Mouse (Mus musculus): ENCODE measurements around the gene Col6a2. TPM values are rescaled to one million over a fixed set of nuclear protein-coding genes. Genes with fewer than 3 reads are reported as not detected.

Col6a2 gene
- total RNA-seq, 2 experiments from 2014 or later, result 37.3 to 74.0 TPM

GRCm38 (mm10) chr10:76636601-76637000 is 13.2 kb upstream of the Col6a2 start:
- no peak for DNase-seq

GRCm38 (mm10) chr10:76636026-76636425 is 12.6 kb upstream of the Col6a2 start:
- DNase-seq, result peak; percentile 14 to 20

DNA sequence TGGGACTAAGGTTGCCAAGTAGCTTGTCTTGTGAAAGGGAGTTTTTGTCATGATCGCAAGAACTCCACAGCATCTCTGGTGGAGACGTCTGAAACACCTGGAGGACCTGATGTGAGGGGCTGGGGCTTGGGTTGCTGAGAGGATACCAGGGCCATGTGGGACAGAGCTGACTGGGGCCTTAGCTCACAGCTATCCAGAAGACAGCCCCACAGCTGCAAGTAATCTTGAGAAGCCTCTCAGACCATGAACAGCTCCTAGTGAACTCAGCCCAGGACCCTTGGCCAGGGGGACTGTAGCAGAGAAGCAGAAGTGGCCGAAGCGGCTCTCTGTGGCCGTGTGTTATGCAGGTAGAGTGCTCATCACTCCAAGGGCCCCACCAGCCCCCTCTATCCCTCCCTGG is 11.2 kb upstream of the Col6a2 start:
- DNase-seq, result no peak

- DNase-seq, result no peak
Measured at GRCm38 (mm10) chr10:76634094-76634571, 10.7 kb upstream of the Col6a2 start.

DNA sequence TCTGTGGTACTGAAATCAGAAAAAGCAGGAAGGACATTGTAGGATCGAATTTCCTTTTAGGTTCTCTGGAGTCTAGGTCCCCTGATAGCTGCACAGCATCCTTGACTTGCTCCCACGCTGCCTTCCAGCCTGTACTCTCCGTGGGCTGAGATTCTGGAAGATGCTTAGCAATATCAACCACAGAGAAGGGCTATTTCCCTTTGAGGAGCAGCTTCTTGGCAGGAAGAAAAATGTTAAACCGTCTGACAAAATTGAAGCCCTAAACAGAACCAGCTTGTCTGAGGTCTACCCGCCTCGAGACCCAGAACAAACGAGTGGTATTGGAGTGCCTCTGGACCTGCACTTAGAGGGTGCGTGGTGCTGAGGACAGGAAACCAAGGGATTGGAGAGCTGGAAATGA is 9.2 kb upstream of the Col6a2 start:
- DNase-seq, result no peak

- DNase-seq, result no peak
Measured at GRCm38 (mm10) chr10:76630657-76631056, 7.2 kb upstream of the Col6a2 start.

DNA sequence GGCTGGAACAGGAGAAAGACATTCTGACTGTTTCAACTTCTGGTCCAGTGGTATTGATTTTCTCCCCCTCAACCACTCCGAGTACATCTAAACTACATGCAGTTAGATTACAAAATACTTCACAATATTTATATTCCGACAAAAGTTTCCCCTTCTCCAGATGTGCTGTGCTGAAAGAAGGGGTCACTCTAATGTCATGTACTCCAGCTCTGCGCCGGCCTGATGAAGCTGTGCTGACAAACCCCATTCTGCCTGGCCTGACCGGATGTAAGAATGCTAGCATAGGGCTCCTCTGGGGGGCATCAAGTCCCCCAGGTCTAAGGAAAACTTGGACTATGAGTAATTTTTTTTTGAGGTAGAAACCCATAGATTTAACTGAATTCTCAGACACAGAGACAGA is 4.3 kb upstream of the Col6a2 start:
- DNase-seq, result no peak

- no peak for DNase-seq
Measured at GRCm38 (mm10) chr10:76624903-76625302, 1.5 kb upstream of the Col6a2 start.

GRCm38 (mm10) chr10:76623734-76624133 is 304 bp upstream of the Col6a2 start:
- DNase-seq, result no peak

- DNase-seq, result no peak
Measured at GRCm38 (mm10) chr10:76622411-76622810, 1.0 kb downstream of the Col6a2 start.

GRCm38 (mm10) chr10:76612473-76612872 is 11.0 kb downstream of the Col6a2 start:
- no peak for DNase-seq

DNA sequence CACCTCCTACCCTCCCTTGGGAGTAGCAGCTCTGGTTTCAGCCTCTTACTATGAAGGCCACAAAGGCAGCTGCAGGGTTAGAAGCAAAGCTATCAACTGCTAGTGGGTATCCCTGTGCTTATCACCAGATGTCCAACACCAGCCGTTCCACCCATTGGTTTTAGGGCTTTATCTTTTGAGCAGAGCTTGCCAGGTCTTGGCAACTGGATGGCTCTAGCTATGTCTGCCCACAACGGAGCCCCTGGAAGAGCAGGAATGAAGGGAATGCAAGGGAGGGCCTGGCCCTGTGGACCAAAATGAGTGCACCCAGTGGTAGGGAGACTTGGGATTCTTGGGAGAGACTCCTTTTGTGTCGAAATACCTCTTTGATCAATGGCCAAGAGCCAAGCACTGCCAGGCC is 20.7 kb downstream of the Col6a2 start:
- DNase-seq, result no peak

DNA sequence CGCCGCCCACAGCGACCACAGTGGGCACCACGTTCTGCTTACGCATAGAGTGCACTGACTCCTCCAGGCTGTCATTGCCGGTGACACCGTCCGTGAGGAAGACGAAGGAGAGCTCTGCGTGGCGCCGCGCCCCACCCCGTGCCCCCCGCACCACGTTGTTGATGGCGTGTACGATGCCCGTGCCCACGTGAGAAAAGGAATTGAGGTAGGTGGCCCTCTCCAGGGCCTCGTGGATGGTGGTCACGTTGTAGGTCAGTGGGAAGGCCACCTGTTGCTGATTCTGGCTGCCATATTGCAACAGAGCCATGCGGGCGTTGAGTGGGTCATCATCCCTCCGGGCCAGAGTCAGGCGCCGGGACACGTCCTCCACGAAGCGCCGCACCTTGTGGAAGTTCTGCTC is 27.1 kb downstream of the Col6a2 start:
- no peak for DNase-seq

GRCm38 (mm10) chr10:76590197-76590596 is 33.2 kb downstream of the Col6a2 start:
- DNase-seq, result no peak

DNA sequence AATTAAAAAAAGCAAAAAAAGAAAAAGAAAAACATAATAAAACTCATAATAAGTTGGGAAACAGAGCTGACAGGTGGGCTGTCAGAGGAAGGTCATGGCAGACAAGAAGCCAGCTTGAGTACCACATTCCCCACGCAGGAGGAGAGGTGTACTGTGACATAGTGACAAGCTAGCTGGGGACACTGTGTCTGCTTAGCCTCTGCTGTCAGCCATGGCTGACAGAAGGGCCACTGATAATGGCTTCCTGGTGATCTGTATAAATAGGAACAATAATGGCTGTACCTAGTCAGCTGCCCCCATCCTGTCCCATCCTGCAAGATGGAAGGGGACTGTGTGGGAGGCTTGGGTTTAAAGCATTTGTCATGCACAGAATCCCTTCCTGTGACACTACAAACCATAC is 37.2 kb downstream of the Col6a2 start:
- DNase-seq, result no peak

DNA sequence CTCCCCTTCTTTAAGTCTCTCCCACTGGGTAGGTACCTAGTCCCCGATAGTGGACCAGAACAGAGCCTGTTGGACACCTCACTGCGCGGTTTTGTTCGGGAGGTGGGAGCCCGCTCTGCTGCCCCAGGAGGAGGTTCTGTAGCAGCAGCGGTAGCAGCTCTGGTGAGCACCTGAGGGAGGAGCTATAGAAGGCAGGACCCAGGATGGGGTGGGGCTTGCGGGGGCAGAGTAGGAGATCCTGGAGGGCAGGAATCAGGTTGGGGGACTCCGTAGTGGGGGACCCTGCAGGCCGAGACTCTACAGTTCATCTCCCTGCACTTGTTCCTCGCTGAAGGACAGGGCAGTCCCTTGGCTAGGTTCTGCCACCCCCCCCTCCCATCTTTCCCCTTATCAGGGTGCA is 39.3 kb downstream of the Col6a2 start:
- DNase-seq, result no peak

DNA sequence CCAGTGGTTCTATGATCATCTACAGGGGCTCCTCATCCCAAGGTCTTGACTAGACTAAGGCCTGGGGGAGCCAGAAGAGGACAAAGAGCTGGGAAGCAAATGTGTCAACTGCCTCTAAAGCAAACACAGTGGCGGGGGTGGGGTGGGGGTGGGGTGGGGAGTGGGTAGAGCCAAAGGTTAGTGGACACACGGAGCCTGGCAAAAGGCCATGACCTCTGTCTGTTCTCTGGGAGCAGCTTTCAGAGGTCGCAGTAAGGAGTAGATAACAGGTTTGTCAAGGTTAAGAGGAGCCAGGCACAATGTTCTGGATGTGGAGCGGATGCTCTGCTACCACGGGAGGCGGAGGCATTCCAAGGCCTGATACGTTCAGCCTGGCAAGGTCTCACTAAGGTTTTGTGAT is 46.5 kb downstream of the Col6a2 start:
- DNase-seq, result peak in 1 of 2 experiments; percentile 6

GRCm38 (mm10) chr10:76575374-76575773 is 48.1 kb downstream of the Col6a2 start, which contains the start of gene Ftcd:
Gene Ftcd (plus strand): TSS chr10:76575648.
- DNase-seq, result peak in 1 of 2 experiments; percentile 3

- DNase-seq, result no peak
Measured at GRCm38 (mm10) chr10:76572151-76572550, 51.3 kb downstream of the Col6a2 start.

DNA sequence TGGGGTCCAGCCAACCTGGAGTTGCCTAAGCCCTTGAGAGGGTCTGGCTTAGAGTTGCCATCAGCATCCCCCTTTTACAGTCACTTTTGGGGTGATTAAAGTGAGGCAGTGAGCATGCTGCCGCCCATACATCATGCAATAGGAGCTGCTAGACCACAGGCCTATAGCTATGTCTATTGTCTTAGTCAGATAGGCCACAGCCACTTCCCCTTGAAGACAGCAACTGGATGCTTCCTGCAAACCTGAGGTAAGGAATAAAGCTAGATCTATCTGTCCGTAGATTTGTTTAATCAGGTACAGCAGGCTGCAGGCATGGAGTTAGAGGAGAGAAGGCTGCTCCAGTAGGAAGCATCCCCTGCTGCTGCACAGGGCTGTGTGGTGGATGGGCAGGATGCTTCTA is 52.4 kb downstream of the Col6a2 start:
- no peak for DNase-seq

DNA sequence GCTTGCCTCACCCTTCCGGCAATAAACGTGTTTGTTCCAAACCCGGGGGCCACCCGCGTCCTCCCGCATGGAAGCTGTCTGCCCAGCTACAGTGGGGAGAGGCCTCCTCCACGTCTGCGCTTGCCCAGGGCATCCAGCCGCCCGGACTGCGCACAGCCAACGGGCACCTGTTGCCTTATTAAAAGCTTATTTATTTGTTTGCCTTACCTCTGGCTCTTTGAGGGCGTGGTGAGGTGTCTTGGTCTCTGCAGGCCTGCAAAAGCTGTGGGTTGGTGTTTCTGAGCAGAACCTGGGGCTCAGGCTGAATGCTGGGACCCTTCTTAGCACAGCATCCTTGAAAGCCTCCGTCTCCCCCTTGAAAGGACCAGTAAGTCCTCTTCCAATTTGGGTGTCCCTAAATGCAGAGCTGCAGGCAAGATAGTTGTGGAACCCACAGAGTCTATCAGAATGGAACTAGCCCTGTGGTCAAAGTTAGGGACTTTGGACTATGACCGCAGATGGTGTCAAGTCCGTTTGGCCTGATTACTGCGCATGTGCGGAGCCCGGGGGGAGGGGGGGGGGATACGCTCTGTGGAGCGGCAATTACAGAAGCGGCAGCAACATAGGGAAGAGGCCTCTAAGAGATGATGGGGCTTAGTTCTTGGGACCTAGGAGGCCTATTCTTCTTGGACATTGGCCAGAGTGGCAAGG is 53.3 kb downstream of the Col6a2 start:
- no peak for DNase-seq

- DNase-seq, result no peak
Measured at GRCm38 (mm10) chr10:76561972-76562371, 61.5 kb downstream of the Col6a2 start, which contains the start of gene Spatc1l. Gene Spatc1l (plus strand): TSS chr10:76562272.

DNA sequence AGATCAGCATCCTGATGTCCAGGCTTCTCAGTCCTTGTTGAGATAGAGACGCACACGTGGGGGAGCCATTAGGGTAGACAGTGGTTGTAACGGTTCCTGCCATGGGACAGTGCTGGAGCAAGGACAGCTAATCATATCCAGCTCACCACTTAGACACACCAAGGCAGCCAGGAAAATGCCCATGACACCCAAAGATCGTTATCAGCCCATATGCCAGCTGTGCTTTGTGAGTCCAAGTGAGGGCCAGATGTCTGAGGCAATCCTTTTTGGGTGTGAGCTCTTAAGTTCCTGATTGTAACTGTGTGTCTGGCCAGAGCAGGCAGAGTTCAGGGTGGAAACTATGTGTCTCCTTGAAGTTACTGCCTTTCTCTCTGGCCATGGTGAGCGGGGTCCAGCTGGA is 69.4 kb downstream of the Col6a2 start:
- DNase-seq, result no peak

- DNase-seq, result no peak
Measured at GRCm38 (mm10) chr10:76551556-76551955, 71.9 kb downstream of the Col6a2 start.
